Mouse (Mus musculus) layer of hippocampus, adult 11-12 months (tissue): ENCODE measurements around the gene Pacs2.

Experiments used
- DNase-seq: peaks from one replicate; pipeline ENCODE4 v3.0.0; 2022; ENCODE audit warnings: low spot score

Gene Pacs2

DNA sequence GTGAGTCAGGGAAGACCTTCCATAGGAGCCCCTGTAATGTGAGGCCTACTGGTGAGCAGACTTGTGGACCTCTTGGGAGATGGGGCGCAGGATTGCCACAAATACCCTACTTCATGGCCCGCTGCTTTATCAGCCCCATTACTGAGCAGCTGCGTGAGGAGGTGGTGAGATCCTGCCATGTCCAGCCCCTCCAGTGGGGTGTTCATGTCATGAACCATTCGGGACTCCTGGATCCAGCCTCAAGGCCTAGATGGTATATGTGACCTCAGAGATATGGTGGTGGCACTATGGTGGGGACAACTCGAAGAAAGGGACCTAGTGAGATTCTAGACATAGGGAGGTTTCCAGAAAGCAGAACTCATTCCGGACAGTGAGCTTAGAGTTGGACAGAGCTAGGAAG is 74.8 kb downstream of the Pacs2 start:
- DNase-seq: no peak

DNA sequence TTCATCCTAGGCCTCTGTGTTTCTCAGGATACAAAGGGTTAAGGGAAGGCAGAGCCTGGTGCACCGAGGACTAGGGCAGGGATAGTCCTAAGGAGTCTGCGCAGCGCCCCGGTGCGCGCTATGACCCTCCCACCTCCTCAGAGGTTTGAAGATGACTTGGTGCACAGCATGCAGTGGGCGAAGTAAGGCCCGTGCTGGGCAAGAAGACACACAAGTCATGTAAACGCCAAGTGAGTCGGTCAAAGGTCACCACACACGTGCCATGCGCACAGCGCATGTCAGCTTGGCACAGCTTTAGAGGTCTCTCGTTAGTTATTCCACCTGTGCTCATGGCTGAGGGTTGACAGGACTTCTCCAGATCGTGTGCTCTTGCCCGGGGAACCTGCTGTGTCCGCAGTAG is 75.7 kb downstream of the Pacs2 start:
- DNase-seq: no peak

DNA sequence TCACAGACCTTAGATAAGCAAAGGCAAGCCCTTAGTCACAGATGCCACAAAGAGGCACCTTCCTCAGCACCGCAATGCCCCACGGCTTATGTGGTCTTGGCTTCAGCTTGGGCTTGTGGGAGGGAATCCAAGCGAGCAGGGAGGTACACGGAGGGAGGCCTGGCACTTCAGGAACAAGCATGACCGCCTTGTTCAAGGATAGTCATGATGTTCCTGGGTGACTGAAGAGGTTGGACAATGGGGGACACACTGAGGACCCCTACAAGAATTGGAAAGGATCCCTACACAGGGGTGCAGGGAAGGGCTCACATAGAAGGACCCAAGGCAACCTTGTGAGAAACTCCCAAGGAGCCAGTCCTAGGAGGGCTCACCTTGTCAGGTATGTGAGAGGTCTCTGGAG is 82.7 kb downstream of the Pacs2 start:
- DNase-seq: no peak

DNA sequence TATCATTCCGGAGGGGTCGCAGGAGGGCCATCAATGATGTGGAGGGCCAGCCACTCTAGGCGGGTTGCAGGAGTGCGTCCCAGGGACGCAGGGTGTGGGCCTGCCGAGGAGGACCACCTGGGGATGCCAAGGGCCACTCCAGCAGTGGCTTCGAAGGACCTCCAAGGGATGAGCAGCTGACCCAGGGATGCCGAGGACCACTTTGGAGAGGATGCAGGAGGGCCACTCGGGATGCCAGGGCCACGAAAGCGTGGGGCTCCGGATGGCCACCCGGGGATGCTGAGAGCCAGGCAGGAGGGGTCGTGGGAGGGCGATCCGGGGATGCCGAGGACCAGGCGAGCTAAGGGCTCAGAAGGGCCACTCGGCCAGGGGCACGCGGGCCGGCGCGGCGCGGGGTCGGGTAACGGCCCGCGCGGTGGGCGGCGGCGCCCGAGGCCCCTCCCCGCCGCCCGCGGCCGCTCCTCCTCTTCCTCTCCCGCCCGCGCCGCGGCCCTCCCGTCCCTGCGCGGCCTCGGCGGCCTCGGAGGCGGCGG is 83.5 kb downstream of the Pacs2 start, which contains the start of gene Mta1:
Gene Mta1 (plus strand): TSS at position 530 of the 533 bp plus-strand sequence.
- peak; percentile 50 for DNase-seq

DNA sequence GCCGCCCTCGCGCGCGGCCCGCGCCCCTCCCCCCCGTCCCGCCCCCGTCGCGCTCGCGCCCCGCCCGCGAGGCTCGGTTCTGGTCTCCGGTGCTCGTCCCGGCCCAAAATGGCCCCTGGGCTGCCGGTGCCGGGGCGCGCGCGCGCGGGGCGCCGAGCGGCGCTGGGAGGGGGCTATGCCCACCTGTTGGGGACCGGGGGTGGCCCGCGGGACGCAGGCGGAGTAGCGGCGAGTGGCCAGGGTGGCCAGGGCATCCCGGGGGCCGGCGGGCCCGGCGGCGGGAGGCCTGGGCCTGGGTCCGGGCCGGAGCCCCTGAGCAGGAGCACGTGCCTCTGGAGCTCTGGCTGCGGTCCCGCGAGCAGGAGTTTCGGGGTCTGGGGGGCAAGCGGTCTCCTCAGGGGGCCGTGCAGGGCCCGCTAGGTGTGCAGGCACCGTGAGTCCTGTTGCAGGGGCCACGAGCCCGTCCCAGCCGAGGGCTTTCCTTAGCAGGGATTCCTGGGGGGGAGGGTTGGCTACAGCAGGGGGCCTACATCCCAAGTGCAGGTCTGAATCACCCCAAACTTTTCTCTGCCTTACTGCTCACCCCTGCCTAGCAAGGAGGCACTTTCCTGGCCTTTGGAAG is 84.3 kb downstream of the Pacs2 start:
- DNase-seq: no peak

DNA sequence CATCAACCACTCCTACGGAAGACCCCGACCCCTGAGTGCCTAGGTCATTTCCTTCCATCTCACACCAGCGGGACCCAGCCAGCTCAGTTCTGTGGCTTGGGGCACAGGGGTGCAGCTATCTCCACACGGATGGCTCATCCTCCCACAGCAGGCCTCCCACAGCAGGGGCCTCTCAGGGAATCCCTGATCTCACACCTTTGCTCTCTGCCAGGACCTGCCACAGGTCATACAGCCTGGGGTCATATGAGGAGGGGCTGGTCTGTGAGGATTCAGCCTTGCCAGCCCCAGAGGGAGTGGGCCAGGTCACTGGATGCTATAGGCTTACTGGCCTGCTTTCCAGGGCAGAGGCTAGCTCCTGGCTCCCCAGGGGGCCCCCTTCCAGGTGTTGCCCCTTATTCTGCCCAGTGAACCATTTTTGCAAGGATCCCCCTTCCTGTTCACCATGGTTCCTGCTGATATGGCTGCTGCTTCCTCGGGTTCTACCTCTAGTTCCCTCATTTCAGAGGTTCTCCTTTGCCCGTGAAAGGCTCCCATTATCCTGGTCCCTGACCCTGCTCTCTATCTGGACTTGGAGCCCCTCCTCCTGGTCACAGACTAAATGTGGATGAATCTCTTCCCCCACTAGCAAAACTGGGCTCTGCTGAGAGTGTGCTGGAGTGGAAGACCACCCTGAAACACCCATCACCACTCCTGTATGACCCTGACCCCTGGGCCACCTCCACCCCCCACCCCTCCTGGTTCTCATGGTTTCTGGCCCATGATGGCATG is 85.3 kb downstream of the Pacs2 start:
- no peak for DNase-seq

DNA sequence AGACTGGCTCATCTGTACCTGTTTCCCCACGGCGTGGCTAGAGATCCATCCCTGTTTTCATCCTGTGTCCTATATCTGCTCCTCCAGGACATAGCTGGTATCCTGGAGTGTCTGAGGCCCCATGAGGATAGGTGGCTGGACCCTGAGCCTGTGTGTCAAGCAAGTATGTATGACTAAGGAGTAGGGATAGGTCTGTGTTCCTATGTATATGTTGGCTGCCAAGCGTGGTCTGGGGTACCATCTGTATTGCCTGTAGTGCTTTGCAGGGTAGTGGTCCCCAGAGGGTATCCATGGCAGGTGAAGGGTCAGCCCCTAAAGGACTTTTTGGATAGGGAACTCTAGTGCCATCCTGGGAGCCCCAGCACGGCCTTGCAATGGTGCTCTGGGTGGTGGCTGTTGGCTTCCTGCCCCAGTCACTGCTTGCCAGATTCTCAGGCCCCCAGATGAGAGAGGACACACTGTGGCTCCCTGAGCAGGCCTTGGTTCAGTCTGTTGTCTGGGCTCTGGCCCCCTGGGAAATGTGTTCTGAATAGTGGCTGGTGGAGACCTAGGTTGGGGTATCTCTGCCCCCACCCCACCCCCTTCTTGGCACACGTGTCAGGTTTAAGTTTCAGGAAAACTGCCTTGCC is 86.3 kb downstream of the Pacs2 start:
- DNase-seq: no peak

DNA sequence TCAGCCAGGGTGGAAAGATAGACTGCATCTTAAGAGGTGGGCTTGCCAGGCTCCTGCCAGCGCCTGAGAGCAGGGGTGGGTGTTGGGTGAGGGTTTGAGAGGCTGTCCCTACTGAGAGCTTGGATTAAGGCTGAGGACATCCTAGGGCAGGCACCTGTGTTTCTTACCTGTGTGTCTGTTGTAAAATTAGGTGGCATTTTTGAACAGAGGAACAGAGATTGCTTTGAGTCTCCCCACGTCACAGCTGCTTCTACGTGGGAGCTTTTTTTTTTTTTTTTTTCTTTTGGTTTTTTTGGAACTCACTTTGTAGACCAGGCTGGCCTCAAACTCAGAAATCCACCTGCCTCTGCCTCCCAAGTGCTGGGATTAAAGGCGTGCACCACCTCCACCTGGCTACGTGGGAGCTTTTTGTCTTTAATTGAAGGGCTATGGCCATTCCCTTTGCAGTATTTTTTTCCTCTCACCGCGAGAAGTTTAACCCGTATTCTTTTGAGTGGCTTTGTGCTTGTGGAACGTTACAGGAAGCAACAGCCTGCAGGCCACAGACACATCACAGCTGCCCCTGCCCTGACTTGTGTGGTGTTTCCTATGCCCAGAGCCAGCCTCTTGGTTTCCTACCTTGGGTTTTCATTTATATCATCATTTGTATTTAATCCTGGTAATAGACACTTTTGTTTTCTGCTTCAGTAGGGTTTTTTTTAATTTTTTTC is 87.1 kb downstream of the Pacs2 start:
- no peak for DNase-seq

DNA sequence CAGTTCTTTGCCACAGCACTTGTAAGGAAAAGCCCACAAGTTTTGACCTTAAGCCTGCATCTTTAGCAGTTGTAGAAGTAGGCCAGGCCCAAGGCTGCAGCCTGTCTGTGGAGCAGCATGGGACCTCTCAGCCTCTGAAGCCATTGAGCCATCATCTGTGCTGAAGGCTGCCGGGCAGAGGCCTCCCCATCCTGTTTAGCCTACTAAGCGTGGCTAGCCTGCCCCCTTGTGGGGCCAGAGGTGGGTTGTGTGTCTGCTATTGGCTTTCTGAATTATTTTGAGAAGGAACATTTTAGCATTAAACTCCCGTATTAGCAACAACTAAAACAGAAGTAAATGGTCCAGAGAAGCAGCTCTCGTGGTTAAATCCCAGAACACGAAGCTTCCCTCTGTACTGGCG is 88.2 kb downstream of the Pacs2 start:
- DNase-seq: peak; percentile 66

DNA sequence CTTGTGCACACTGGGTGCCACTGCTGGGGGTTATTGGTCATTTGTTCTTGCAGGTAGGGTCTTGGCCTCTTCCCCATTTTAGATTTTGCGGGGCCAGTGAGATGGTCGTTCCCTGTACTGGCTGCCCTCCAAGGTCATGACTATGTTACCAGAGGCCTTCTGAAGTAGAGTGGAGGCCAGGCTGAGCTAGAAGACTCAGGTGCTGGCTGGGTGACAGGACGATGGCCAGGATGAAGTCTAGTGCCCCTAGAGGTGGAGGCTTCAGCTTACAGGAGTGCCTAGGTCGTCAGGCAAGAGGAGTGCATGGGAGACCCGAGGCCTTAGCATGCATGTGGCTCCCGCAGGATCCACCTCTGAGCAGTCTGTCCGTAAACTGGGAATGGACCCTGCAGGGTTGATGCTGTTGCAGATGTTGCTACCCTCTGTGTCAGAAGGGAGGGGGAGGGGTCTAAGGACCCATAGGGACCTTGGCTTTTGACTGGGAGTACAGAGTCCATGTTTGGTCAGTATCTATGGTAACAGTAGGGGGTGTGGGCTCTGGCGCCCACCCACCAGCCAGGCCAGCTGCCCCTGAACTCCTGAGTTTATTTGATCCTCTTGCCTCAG is 89.6 kb downstream of the Pacs2 start:
- no peak for DNase-seq

DNA sequence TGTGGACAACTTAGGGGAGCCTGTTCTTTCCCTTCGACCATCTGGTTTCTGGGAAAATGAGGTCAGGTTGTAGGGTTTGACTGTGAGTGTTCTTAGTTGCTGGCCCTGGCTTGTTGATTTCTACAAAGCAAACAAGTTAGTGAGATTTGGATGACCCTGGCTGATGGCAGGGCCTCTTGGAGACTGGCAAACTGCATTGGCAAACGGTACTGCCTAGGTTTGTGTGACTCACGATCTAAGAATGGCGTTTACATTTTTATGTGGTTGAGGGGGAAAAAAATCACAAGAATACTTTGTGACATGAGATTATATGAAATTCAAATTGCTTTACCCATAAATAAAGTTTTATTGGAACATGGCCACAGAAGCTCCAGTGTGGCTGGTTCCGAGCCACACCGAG is 92.1 kb downstream of the Pacs2 start:
- no peak for DNase-seq

DNA sequence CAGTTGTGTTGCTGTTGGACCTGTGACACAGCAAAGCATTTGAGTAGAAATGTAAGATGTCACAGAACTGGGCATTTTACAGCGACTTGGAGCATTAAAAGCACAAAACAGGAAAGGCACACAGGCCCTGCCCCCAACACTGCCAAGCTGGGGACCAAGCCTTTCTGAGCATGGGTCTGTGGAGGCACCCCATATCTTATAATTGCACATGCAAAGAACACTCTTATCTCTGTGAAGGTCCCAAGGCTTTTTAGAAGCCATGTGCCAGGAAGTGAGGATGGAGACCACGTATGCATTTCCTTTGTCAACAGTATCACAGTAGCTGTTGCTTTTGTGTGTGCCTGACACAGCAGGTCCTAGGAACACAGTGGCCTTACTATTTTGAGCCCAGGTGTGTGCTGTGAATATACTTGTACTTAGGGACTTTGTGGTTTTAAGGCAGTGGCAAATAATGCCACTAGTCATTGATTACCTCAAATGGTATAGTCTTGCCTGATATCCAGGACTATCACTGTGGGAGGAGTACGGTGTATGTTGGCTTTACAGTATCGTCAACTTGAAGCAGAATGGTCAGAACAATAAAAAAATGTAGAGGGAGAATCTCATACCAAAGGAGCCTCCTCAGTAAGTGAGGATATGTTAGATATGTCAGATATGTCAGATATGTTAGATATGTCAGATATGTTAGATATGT is 93.3 kb downstream of the Pacs2 start:
- DNase-seq: no peak

DNA sequence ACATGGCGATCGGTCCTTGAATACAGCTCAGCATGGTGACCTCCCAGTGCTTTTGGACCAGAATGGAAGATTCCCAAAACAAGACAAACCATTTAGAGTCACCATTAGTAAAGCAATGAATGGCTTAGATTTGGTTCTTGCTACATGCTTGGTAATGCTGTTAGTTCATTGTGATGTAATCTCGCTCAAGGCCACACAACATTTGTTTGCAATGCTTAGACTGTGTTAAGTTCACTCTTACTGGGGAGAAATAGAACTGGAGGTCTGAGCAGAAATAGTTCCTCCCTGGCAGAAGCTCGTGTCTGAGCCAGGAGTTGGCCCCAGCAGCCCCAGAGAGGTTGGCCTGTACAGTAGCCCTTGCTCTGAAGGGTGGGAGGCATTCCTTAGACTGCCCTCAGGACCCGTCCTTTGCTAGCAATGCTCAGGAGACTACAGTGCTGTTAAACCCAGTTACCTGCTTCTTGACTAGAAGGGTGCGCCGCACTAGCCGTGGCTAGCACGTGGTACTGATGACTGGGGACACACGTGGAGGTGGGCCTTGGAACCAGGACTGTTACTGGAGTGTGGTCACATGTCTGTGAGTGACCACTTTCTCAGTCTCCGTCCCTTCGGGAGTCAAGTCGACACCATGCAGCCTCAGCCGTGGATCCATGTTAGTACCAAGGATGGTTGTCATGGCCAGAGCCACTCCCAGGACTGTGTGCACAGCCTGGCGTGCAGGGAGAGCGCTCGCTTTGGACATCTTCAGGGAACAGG is 94.4 kb downstream of the Pacs2 start:
- no peak for DNase-seq

DNA sequence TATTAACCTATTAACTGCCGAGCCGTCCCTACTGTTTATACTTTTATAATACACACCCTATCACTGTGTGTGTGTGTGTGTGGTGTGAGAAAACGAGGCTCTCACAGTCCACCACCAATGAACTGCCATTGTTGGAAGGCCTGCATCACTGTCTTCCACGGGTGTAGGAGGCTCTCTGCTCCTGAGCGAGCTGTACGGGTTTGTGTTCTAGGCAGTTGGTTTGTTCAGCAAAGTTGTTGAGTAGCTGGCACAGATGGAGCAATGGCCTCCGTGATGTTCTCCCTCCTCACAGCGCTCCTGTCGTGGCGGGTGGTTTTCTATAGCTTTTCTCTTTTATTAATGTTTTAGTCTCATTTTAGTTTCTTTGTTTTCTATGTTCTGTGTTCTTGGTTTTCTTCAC is 95.5 kb downstream of the Pacs2 start:
- no peak for DNase-seq

DNA sequence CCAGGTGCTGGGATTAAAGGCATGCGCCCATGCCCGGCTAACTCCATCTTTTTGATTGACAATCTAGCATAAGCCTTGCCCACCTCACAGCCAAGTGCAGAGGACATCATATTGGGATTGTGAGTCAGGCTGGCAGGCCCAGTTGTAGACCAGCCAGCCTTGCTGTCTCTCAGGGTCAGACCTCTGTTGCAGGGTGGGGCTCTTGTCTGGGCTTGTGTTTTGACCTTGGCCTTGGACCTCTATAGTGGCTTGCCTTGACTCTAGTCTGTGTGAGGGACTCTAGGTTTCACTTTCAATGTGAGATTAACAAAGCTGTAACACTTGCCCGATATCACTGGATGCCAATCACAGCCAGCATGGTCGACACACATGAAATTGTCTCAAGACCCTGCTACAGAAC is 99.8 kb downstream of the Pacs2 start:
- no peak for DNase-seq

DNA sequence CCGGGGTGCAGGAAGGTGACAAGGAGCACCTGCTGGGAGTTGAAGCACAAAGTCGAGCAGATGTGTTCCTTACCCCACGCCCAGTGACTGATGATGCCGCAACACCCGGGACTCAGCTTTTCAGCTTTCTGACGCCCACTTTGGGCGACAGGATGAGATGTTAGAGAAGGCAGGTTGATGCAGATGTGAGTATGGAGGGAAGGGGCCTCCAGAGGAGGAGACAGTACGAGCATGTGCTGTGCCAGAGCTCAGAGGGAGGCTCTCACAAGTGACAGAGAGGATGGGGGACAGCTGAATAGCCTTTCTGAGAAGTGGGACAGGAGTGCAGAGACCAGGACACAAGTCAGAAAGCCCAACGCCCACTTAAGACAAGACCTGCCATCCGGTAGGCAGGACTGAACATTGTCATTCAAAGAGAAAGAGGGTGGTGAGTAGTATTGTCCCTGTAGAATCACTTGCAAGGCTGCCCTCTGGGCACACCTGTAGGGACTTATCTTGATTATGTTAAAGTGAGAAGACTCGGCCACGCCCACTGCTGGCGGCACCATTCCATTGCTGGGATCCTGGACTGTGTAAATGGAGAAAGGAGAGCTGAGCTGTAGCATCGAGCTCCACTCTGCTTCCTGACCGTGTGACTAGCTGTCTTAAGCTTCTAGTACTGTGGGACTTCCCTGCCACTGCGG is 100.7 kb downstream of the Pacs2 start:
- DNase-seq: no peak

DNA sequence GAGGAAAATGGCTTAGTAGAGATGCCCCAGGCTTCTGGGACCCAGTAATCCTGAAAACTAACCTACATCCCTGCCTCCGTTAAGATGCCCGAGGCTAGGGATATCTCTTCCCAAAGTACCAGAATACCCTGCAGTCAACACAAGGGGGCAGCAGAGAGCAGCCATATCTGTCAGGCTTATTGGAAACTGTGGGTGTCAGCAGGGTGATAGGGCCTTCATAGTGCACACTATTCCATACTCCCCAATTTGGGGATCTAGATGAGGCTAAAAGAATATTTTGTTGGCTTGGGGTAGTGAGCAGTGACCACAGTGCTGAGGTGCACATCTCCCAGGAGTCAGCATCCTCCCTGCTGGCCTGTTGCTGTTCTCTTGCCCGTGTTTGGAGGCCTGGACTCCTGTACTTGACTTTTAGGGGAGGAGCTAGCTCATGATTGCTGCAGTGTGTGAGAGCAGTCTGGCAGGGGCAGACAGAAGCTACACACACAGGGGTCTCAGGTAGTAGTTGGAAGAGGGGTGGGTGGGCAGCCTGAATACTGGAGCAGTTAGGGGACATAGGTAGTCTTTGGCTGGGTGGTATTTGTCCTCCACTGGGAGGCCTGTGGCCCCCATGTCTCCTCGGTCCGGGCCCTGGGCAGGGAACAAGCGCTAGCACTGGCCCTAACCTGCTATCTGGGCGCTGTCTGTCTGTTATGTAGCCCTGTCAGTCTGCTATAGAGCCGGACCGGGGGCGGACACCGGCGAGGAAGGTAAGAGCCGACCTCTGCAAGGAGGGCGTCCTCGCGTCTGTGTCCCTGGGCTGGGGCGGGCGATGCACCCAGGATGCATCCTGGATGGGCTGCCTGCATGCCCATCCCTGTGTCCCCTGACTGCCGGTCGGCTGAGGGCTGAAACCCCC is 105.5 kb downstream of the Pacs2 start:
- DNase-seq: peak; percentile 87
